Mouse (Mus musculus): Measurements from ENCODE around the gene Iqgap1.

The Iqgap1 gene

DNA sequence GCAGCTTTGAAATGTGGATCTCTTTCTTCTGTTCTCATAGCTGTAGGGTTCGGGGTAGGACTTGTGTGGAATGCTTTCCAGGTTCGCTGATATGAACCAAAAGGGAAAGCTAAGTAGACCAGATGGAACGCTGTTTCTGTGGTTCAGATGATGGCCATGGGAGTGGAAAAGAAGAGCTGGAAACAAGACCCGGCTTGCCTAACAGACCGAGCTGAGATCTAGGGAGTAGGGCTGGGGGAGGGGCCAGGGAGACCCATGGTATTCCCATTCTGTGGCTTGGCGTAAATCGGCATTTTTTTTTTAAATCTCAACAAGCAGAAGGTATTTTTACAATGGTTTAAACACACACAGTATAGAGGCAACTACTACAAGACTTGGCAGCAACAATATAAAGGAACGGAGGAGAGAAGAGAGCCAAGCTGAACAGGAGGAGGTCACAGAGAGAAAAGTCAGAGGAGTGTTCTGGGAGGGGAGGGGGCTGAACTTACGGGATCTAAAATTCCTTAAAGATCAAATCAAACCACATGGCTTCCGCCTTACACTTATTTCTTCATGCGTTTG is at the start of gene Iqgap1:
Gene Iqgap1, minus strand, starts transcription at position 132 of the 561 bp plus-strand sequence.
- in situ Hi-C loops (cut with MboI): no loop called here

DNA sequence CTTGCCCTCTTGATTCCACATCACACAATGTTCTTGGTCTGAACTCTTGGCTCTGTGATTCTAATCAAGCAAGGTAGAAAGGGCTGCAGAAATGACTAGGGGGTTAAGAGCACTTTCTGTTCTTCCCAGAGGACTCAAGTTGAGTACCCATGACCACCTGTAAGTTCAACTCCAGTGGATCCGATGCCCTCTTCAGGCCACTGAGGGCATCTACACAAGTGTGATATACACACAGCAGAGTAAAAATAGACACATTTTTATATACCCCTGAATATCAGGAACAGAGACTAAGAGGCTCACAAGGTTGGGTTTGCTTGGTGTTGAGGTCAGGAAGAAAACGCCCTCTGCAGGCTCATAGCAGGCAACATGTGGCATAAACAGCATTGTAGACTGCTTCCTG is 47.9 kb upstream of the Iqgap1 start:
- in situ Hi-C loops (cut with MboI): loop anchor here (25.0 kb wide), 1 partner anchor 189 kb away; the partner anchor contains the start of gene Alpk3

DNA sequence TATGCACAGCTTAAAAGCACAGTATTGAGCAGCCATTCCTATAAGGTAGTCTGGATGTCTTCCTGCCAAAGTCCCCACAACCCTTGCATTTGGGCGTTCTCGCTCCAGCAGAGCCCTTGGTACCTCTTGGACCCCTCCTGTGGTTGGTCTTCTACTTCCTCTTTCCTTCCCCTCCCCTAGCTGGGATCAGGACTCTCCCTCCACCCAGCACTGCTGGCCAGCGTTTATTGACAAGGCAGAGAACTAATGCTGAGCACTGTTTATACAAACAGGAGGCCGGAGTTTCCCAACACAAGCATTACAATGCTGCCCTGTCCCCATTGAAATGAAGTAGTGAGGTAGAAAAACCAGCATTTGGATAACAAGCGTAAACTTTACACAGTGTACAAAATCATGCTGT is 47.3 kb upstream of the Iqgap1 start:
- in situ Hi-C loops (cut with MboI): loop anchor here (25.0 kb wide), 1 partner anchor 189 kb away; the partner anchor contains the start of gene Alpk3

DNA sequence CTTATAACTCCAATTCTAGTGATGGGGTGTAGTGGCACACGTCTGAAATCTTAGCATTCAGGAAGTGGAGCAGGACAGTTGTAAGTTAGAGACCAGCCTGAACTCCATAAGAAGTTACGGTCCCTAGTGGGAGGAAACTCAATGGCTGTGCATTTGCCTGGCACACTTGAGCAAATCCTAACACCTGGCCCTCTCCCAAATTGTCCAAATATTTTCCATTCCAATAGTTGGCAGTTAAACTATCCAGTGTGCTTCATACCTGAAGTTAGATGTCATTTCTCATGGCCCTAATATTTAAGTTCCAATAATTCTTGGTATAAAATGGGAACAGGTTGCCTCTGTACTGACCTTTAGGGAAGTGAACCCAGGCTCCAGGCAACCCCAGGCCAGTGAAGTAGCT is 42.9 kb upstream of the Iqgap1 start:
- in situ Hi-C loops (cut with MboI): loop anchor here (25.0 kb wide), 1 partner anchor 194 kb away; the partner anchor contains the start of gene Alpk3

DNA sequence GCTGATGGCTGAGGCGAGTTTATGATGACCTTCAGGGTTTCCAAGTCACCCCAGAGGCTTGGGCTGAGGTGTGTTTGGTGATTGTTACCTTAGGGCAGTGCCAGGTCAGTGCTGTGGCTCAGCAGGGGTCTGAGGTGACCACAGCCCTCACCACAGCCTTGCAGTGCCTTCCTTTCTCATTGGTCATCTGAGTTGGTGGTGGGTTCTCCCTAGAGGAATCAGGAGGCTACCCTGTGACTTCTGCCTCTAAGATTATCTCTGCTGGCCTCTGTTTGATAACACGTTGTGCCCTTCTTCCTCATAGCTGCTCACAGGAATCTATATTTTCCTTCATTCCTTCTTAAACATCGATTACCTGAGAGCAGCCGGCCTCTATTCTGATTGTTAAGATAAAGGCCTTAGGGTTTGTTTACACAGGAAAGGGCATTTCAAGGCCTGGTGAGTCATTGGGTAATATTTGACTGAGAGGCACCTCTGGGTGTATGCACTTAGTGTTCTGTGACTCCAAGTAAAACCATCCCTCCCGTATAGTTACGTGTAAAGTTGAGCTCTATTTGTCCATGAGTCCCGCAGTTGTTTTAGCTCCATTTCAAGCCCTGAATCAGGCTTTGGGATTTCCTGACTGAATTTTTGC is 40.9 kb upstream of the Iqgap1 start:
- in situ Hi-C loops (cut with MboI): loop anchor here (25.0 kb wide), 1 partner anchor 196 kb away; the partner anchor contains the start of gene Alpk3

DNA sequence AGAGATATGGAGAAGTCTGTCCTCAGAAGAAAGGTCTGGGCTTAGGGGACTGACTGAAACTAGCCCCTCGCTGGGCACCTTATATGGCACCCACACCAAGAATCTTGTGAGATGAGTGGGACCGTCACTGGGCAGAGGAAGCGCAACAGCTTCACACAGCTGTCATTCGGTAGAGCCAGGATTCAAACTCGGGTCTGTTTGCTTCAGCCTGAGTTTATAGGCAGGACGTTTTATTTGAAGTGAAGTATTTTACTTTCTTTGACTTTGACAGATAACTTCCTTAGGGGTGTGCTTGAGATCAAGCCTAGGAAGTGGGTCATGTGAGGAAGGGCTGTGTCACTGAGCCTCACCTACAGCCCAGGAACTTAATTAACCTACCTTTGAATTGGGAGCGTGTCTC is 39.7 kb upstream of the Iqgap1 start:
- in situ Hi-C loops (cut with MboI): loop anchor here (25.0 kb wide), 1 partner anchor 197 kb away; the partner anchor contains the start of gene Alpk3

DNA sequence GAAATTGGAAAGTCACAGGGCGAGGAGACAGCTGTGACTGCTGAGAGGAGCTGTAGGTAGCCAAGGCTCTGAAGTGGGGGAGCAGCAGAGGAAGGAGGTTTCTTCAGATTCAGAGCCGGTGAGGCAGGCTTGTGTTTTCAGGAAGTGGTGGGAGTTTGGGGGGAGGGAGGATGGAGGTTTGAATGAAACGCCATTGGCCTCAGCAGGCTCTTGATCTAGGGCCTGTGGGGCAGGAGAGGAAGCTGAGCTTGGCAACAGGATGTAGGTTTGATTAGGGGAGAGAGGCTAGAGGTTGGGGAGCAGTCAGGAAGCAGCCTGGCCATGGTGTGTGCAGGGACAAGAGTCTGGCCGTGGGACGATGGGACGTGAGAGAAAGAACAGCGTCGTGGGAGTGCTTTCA is 39.1 kb upstream of the Iqgap1 start:
- in situ Hi-C loops (cut with MboI): loop anchor here (25.0 kb wide), 1 partner anchor 197 kb away; the partner anchor contains the start of gene Alpk3

DNA sequence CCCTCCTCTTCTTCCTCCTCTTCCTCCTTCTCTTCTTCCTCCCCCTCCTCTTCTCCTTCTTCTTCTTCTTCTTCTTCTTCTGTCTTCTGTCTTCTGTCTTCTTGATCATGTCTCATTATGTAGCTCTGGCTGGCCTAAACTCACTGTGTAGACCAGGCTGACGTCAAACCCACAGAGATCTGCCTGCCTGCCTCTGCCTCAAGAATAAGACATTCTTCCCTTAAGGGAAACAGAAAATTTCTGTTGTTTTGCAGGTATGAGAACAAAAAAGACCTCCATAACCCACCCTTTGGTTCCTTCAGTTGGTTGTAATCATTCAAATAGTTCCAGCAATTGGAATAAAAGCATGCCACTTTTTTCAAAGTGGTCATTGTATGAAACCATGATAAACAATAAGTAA is 38.4 kb upstream of the Iqgap1 start:
- in situ Hi-C loops (cut with MboI): loop anchor here (25.0 kb wide), 1 partner anchor 198 kb away; the partner anchor contains the start of gene Alpk3

DNA sequence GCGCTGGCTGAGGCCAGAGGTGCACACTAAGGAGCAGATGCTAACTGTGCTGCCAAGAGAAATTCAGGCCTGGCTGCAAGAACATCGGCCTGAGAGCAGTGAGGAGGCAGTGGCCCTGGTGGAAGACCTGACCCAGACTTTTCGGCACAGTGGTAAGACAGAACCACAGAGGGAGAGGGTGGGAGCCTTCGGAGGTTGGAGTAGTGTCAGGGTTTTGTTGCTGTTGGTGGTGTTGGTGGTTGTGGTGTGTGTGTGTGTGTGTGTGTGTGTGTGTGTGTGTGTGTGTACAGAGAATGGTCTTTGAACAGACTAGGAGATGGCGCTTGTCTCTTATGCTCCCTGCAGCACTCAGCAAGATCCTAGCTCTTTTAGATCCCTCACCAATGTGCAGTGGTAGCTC is 37.7 kb upstream of the Iqgap1 start:
- in situ Hi-C loops (cut with MboI): loop anchor here (25.0 kb wide), 1 partner anchor 199 kb away; the partner anchor contains the start of gene Alpk3

DNA sequence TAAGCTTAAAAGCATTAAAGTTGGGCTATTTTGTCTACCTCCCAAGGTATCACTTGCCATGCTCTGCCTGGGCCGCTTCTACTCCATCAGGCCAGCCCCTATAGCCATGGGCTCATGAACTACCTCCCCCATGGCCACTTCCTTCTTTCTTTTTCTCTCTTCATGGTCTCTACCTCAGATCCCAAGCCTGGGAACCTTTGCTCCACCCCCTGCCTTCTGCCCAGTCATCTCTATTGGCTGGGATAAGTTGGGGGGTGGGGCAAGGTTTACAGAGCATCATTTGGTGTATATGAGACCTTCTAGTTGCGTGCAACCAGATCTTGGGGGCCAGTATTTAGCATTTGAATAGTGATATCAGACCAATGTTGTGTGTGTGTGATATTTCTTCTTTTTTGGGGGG is 36.7 kb upstream of the Iqgap1 start:
- in situ Hi-C loops (cut with MboI): loop anchor here (25.0 kb wide), 1 partner anchor 200 kb away; the partner anchor contains the start of gene Alpk3

DNA sequence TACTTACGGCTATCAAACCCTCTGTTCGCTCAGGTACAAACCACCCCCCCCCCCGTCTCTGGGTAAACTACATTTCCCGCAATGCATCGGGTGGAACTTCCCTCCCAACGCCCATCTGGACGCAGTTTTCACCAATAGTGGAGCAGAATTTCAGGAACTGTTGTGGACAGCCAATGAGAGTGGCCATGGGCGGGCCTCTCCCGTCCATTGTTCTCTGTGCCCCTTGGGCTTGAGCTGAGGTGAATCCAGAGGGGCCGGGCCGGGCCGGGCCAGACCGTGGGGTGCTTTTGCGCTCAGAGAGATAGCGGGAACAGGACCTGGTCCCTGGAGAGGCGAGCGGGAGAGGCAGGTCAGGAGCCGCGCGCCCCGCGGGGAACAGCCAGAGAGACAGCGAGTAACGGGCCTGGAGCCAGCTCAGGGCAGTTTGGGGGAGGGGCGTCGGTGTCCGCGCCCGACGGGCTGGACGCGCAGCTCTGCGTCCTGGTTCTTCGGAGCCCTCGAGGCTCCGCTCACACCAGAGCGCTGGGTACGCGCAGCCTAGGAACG is 35.0 kb upstream of the Iqgap1 start, which contains the start of gene Zscan2:
Gene Zscan2, plus strand, starts transcription at position 192 of the 546 bp plus-strand sequence.
- in situ Hi-C loops (cut with MboI): loop anchor here (25.0 kb wide), 1 partner anchor 201 kb away; the partner anchor contains the start of gene Alpk3

DNA sequence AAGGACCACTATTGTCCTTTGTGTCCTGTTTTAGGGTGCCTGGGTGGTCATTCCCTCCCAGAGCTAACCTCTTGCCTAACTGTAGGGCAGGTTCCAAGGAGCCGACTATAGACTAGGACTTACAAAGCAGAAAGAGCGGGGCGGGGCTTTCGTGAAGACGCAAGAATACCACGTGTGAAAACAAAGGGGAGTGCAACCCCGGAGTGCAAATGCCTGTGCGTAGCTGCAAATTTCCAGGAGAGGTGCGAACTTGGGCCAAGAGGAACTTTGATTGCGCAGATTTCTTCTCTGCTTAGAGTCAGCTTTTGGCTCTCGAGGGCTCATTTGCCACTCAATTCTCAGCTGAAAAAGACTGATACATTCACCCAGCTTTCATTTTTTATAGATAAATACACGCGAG is 34.5 kb upstream of the Iqgap1 start:
- in situ Hi-C loops (cut with MboI): loop anchor here (25.0 kb wide), 1 partner anchor 202 kb away; the partner anchor contains the start of gene Alpk3

DNA sequence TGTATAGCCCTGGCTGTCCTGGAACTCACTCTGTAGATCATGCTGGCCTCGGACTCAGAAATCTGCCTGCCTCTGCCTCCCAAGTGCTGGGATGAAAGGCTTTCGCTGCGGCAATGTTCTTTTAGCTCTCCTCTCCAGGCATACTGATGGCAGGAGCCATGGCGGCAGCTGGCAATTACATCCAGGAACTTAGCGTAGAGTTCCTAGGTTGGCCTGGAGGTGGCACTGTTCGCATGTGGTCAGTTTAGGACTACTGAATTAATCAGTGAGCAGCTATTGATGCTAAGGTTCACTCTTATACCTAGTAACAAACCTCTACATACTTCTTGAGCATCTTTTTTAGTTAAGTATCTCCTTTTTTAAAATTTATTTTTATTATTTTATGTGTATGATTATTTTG is 31.4 kb upstream of the Iqgap1 start:
- in situ Hi-C loops (cut with MboI): loop anchor here (10.0 to 25.0 kb wide), 2 partner anchors 205 to 298 kb away; partner anchors contain the start of gene Alpk3

DNA sequence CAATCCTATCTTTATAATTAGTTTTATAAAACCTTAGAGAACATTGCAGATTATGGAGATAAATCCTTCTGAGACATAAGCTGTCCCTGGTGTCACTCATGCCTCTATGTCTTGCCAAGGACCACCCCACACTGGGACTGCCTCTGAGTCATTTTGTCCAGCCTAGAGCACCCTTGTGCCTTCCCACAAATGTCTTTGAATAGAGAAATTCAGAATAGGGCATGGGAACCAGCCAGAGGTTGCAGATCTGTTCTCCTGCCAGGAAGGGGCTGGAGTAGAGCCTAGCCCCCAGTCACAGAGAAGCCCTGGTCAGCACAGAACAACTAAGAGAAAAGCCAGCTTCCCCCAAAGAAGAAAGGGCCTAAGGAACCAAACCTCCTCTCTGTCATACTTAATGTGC is 29.5 kb upstream of the Iqgap1 start:
- in situ Hi-C loops (cut with MboI): loop anchor here (10.0 to 25.0 kb wide), 2 partner anchors 207 to 299 kb away; partner anchors contain the start of gene Alpk3

DNA sequence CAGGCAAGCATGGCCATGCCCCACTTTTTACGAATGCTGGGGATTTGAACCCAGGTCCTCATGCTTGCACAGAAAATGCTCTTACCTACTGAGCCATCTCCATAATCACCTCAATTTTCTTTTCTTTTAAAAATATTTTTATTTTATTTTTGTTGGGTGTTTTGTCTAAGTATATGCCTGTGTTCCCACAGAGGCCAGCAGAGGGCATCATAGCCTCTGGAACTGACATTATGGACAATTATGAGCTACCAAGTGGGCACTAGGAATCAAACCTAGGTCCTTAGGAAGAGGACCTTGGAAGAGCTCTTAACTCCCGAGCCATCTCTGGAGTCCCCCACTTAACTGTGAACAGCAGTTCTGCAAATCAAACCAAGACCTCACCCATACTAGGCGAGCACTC is 27.4 kb upstream of the Iqgap1 start:
- in situ Hi-C loops (cut with MboI): loop anchor here (5.0 to 25.0 kb wide), 3 partner anchors 116 to 302 kb away; partner anchors contain the start of gene Alpk3

DNA sequence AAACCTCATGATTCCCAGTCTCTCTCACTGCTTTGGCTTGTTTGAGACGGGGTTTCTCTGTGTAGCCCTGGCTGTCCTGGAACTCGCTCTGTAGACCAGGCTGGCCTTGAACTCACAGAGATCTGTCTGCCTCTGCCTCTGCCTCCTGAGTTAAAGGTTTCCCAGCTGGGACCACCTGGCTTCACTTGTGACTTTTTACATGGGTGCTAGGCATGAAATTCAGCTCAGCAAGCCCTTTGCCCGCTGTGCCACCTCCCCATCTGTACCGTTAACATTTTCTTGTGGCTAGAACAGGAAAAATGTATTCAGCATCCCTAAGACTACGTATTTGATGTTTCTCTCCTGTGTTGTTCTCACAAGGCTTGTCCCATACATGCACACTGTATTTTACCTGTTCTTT is 24.7 kb upstream of the Iqgap1 start:
- in situ Hi-C loops (cut with MboI): loop anchor here (5.0 to 25.0 kb wide), 3 partner anchors 113 to 304 kb away; partner anchors contain the start of gene Alpk3

DNA sequence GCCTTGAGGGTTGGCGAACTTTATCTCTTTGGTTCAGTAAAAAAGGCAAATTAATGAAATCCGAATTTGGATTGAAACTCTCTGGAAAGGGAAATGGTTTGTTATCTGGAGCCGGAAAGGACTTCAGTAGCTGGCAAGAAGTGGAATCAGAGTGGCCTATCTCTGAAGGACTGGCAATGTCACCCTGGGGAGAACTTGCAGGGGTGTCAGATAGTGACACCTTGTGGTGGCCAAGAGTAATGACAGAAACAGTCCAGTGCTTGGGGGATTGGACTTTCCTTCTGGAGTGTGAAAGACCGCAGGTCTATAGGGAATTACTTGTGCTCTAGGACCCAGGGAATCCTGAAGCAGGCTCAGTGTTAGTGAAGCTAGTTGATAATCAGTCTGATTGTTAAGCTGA is 23.9 kb upstream of the Iqgap1 start:
- in situ Hi-C loops (cut with MboI): loop anchor here (5.0 to 25.0 kb wide), 3 partner anchors 112 to 305 kb away; partner anchors contain the start of gene Alpk3

DNA sequence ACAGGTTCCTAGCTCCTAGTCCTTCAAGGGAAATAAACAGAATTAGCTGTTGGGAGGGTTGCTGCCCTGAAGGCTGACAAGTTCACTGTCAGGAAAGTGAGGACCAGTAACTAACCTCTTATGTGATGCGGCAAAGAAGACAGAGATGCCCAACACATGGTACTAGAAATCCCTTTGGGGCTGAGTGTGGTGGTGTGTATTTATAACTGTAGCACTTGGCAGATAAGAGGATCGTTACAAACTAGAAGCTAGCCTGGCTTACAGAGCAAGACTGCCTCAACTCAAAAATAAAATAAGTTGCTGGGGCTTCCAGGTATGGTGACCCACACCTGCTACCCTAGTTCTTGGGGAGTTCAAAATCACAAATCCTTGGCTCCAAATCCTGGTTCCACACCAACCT is 23.5 kb upstream of the Iqgap1 start:
- in situ Hi-C loops (cut with MboI): no loop called here

DNA sequence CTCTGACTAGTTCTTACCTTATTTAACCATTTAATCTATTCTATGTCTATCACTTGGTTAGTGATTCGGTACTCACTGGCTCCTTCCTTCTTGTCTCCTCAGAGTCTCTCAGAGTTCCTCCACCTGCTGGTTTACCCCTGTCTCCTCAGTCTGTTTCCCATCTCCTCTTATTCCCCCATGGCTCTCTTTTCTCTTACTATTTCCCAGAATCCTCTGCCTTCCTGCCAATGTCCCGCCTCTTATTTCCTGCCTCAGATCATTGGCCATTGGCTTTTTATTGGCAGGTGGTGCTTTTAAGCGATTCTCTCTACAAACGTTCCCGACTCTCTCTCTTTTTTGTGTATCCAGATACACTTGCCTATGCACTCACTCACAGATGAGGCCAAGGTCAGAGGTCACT is 20.9 kb upstream of the Iqgap1 start:
- in situ Hi-C loops (cut with MboI): no loop called here

DNA sequence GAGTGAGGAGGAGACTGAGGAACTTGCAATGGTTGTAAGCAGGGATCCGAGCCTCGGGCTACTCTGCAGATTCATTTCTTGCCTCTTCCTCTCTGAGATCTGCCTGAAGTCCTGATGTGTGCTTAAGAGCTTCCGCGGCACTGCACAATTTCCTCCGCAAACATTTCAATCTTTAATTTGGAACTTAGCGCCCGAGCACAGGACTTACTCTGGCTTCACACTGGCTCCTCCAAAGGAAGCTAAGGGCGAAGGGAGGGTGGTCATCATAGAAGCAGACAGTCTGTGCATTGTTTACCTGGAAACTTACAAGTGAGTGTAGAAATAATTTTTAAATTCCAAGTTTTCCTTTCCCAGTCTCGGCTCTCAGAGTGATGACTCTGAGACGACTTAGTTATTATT is 20.5 kb upstream of the Iqgap1 start:
- in situ Hi-C loops (cut with MboI): no loop called here

DNA sequence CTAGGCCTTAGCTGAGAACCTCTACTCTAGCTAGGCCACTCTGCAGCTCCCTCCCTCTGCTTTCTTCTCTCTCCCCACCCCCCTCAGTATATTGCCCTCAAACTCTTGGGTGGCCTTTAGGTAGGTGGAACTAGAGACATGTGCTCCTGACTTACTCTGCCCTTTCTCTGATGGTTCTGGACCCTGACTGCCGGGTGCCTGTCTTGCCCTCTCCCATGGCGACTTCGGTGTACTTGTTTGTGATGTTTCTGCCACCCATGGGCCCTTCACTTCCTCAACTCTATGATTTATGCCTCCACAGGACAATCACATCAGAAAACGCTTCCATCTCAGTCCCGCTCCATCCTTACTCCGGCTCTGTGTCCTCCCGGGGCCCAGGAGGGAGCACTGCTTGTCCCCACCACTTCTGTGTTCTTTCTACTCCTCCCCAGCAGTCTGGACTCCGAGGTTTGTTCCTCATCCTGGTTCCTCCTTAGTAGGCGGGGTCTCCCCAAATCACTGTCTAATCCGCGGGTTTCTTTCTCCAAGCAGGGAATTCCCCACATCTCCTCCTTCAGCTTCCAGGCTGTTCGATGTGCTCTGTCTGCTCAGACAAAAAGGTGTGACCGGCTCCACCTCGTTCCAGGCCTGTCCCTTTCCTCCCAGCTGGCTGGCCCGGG is 20.0 kb upstream of the Iqgap1 start:
- in situ Hi-C loops (cut with MboI): no loop called here

DNA sequence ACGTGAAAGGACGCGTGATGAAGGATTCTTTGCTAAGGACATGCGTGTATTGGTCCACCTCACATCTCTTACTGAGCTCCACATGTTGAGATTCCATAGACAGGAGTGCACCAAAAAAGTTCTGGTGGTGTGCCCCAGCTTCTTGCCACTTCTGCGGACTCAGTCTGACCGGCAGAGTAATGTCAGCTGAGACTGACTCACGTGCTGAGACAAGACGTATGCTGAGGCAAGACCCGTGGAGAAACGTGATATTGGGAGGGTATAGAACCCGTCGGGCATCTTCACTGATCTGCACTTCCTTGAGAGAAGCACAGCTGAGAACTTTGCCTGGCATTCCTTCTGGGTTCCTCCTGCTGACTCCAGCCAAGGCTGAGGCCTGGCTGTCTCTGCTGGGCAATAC is 18.9 kb upstream of the Iqgap1 start:
- in situ Hi-C loops (cut with MboI): no loop called here
